Mouse (Mus musculus) CH12.LX (cell line): ENCODE results near the gene Kirrel3. TPM values are rescaled to one million over a fixed set of nuclear protein-coding genes. Genes with fewer than 3 reads are reported as not detected.

Experiments
- DNase-seq: peaks from one replicate; pipeline ENCODE4 v3.0.0-alpha.2; 2013; ENCODE audit errors: extremely low read depth
- H3K27ac ChIP-seq: 2 replicates; pipeline ENCODE4 v1.5.1; 2012; ENCODE audit warnings: low read depth, mild to moderate bottlenecking, control low read depth, moderate library complexity; ENCODE audit not compliant: insufficient read depth
- H3K27me3 ChIP-seq: replicated peaks from 2 replicates; pipeline ENCODE3; 2012; ENCODE audit warnings: inconsistent platforms
- H3K36me3 ChIP-seq, 2 experiments: replicated peaks in 1 of 2; 2 replicates each; pipeline versions ENCODE3 to v1.6.1; 2012; ENCODE audit warnings: inconsistent platforms in 1 of 2, low read length in 1 of 2, mild to moderate bottlenecking in 1 of 2, mixed read lengths in 1 of 2, moderate library complexity in 1 of 2; ENCODE audit not compliant: control insufficient read depth in 1 of 2, insufficient read depth in 1 of 2
- H3K4me1 ChIP-seq, 2 experiments: 2 replicates each; pipeline ENCODE4 v1.6.1; 2012; ENCODE audit warnings: inconsistent platforms in 1 of 2, moderate library complexity in 1 of 2; ENCODE audit not compliant: insufficient read depth in 2 of 2, control insufficient read depth in 1 of 2
- H3K4me2 ChIP-seq: 2 replicates; pipeline ENCODE4 v1.6.1; 2012; ENCODE audit warnings: low read depth, mild to moderate bottlenecking, control low read depth; ENCODE audit not compliant: poor library complexity, insufficient read depth, severe bottlenecking
- H3K4me3 ChIP-seq, 3 experiments: fragments of 150-350 bp in 1 of 3; sonication (generic) in 1 of 3; replicated peaks in 1 of 3; 2 replicates each; pipeline versions ENCODE3 to v1.5.1; 2011 to 2012; ENCODE audit warnings: low read depth in 2 of 3, low read length in 2 of 3, mild to moderate bottlenecking in 2 of 3, moderate library complexity in 2 of 3, control low read depth in 1 of 3, improper control_type of control experiment in 1 of 3, inconsistent platforms in 1 of 3, mixed read lengths in 1 of 3; ENCODE audit not compliant: poor library complexity in 1 of 3
- H3K79me2 ChIP-seq: replicated peaks from 2 replicates; pipeline ENCODE4 v1.6.1; 2012; ENCODE audit warnings: mild to moderate bottlenecking, moderate library complexity; ENCODE audit not compliant: control insufficient read depth, poor library complexity, insufficient read depth, severe bottlenecking; ENCODE audit errors: extremely low read depth
- H3K9ac ChIP-seq: 2 replicates; pipeline ENCODE4 v1.6.1; 2012; ENCODE audit warnings: low read depth, mild to moderate bottlenecking, control low read depth, moderate library complexity; ENCODE audit not compliant: insufficient read depth
- H3K9me3 ChIP-seq: replicated peaks from 2 replicates; pipeline ENCODE3; 2012; ENCODE audit warnings: low read length, inconsistent platforms, mixed read lengths
- BHLHE40 ChIP-seq: IDR thresholded peaks from 2 replicates; pipeline ENCODE4 v1.6.1; 2011; ENCODE audit warnings: mild to moderate bottlenecking, low read depth, low read length, improper control_type of control experiment
- CHD1 ChIP-seq: IDR thresholded peaks from 2 replicates; pipeline ENCODE4 v1.6.1; 2012; ENCODE audit warnings: low read depth, low read length, improper control_type of control experiment, inconsistent platforms
- CTCF ChIP-seq, 2 experiments: IDR thresholded peaks in 1 of 2; conservative IDR thresholded peaks in 1 of 2; 2 replicates each; pipeline ENCODE4 v1.5.1; 2011 to 2012; ENCODE audit warnings: low read depth in 2 of 2, low read length in 2 of 2, improper control_type of control experiment in 1 of 2, inconsistent platforms in 1 of 2, mild to moderate bottlenecking in 1 of 2, moderate library complexity in 1 of 2
- E2F4 ChIP-seq: IDR thresholded peaks from 2 replicates; pipeline ENCODE4 v1.6.1; 2011; ENCODE audit warnings: low read depth, low read length, improper control_type of control experiment; ENCODE audit not compliant: insufficient replicate concordance
- ELF1 ChIP-seq: IDR thresholded peaks from 2 replicates; pipeline ENCODE4 v1.6.1; 2014; ENCODE audit warnings: low read depth, mild to moderate bottlenecking, inconsistent platforms, low read length, improper control_type of control experiment
- ETS1 ChIP-seq: conservative IDR thresholded peaks from 2 replicates; pipeline ENCODE4 v1.6.1; 2012; ENCODE audit warnings: low read depth, mild to moderate bottlenecking, inconsistent platforms, low read length, improper control_type of control experiment, moderate library complexity
- HCFC1 ChIP-seq: IDR thresholded peaks from 2 replicates; pipeline ENCODE4 v1.6.1; 2012; ENCODE audit warnings: low read depth, mild to moderate bottlenecking, inconsistent platforms, low read length, improper control_type of control experiment
- IRF4 ChIP-seq: IDR thresholded peaks from 2 replicates; pipeline ENCODE4 v1.6.1; 2014; ENCODE audit warnings: low read depth, mild to moderate bottlenecking, inconsistent platforms, low read length, improper control_type of control experiment
- JUND ChIP-seq: conservative IDR thresholded peaks from 2 replicates; pipeline ENCODE4 v1.6.1; 2011; ENCODE audit warnings: low read depth, low read length, improper control_type of control experiment
- MAX ChIP-seq: IDR thresholded peaks from 2 replicates; pipeline ENCODE4 v1.6.1; 2011; ENCODE audit warnings: low read length, improper control_type of control experiment
- MAZ ChIP-seq: IDR thresholded peaks from 2 replicates; pipeline ENCODE4 v1.6.1; 2012; ENCODE audit warnings: low read depth, mild to moderate bottlenecking, inconsistent platforms, low read length, improper control_type of control experiment, moderate library complexity
- MYC ChIP-seq: IDR thresholded peaks from 2 replicates; pipeline ENCODE4 v1.6.1; 2011; ENCODE audit warnings: low read depth, mild to moderate bottlenecking, improper control_type of control experiment, low read length
- NELFE ChIP-seq: IDR thresholded peaks from 2 replicates; pipeline ENCODE4 v1.6.1; 2011; ENCODE audit warnings: low read depth, low read length, improper control_type of control experiment
- NRF1 ChIP-seq: IDR thresholded peaks from 2 replicates; pipeline ENCODE4 v1.6.1; 2014; ENCODE audit warnings: low read depth, mild to moderate bottlenecking, inconsistent platforms, low read length, improper control_type of control experiment, moderate library complexity
- POLR2A ChIP-seq: IDR thresholded peaks from 2 replicates; pipeline ENCODE4 v1.6.1; 2011; ENCODE audit warnings: low read depth, mild to moderate bottlenecking, improper control_type of control experiment, low read length
- POLR2AphosphoS2 ChIP-seq: IDR thresholded peaks from 2 replicates; pipeline ENCODE4 v1.6.1; 2011; ENCODE audit warnings: low read depth, low read length, improper control_type of control experiment
- RAD21 ChIP-seq: IDR thresholded peaks from 2 replicates; pipeline ENCODE4 v1.6.1; 2011; ENCODE audit warnings: low read depth, mild to moderate bottlenecking, low read length, improper control_type of control experiment, moderate library complexity
- RCOR1 ChIP-seq: conservative IDR thresholded peaks from 2 replicates; pipeline ENCODE4 v1.6.1; 2012; ENCODE audit warnings: low read depth, mild to moderate bottlenecking, inconsistent platforms, low read length, improper control_type of control experiment
- SIN3A ChIP-seq: IDR thresholded peaks from 2 replicates; pipeline ENCODE4 v1.6.1; 2012; ENCODE audit warnings: low read length, improper control_type of control experiment, inconsistent platforms
- SMC3 ChIP-seq: IDR thresholded peaks from 2 replicates; pipeline ENCODE4 v1.6.1; 2011; ENCODE audit warnings: low read depth, low read length, improper control_type of control experiment
- ZC3H11A ChIP-seq: IDR thresholded peaks from 2 replicates; pipeline ENCODE4 v1.6.1; 2012; ENCODE audit warnings: low read depth, mild to moderate bottlenecking, inconsistent platforms, low read length, improper control_type of control experiment
- ZNF384 ChIP-seq: IDR thresholded peaks from 2 replicates; pipeline ENCODE4 v1.6.1; 2012; ENCODE audit warnings: low read depth, low read length, improper control_type of control experiment, inconsistent platforms
- dilution Hi-C: fragments of 300-500 bp; cut with MboI; formaldehyde crosslinking; loops from 2 replicates; pipeline ENCODE4 v1.14.3; 2020; ENCODE audit warnings: low sequenced_read_pairs; ENCODE audit not compliant: extremely low pct_unique_long_range_greater_than_20kb, extremely low pct_ligation_motif_present
- in situ Hi-C: fragments of 300-500 bp; cut with MboI; formaldehyde crosslinking; loops from 3 replicates; pipeline ENCODE4 v1.14.3; 2019; ENCODE audit warnings: low sequenced_read_pairs, low pct_ligation_motif_present, low pct_unique_long_range_greater_than_20kb, mixed read lengths
- polyA plus RNA-seq: library from polyadenylated mRNA; unstranded; fragments of >175 nt; gene quantifications from 2 replicates; pipeline ENCODE4 v1.2.1, GENCODE M21; 2012; ENCODE audit warnings: low read depth; ENCODE audit not compliant: insufficient read length
- total RNA-seq, 2 experiments: library from RNA; depleted of rRNA; stranded (reverse); fragments of 300-350 nt in 1 of 2; fragments of >200 nt in 1 of 2; gene quantifications; 2 replicates each; pipeline ENCODE4 v1.2.3; 2012 to 2014

Gene Kirrel3
- total and polyA plus RNA-seq, 3 experiments = not detected

DNA sequence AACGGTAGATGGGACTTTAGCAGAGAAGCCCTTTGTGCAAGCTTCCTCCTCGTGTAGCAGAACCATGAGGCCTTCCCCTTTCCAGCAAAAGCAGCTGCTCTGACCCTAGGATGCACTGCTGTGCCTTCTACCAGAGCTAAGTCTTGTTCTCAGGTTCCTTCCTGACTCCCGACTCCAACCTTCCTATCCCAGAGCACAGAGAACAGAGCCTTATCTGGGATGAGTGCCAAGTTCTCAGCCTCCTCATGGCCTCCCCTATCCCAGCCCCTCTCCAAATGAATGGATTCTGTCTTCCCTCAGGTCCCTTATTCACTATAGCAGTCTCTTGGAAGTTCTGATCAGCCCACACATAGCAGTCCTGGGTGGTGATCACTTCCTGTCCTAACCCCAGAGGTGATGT lies 391.5 kb downstream of the Kirrel3 start:
- in situ Hi-C loops (no loop called here), dilution Hi-C loops (no loop called here)
- Histone ChIP-seq H3K4me3 (no peak overlapping the region), H3K36me3 (no peaks in the 10 kb centered on the region), H3K4me1 (peaks cover 0 to 4% of the 10 kb centered on the region in 2 experiments; a peak in 1 of 4 replicates), H3K9ac (no peak overlapping the region), H3K79me2 (no peaks in the 10 kb centered on the region), H3K4me2 (no peak overlapping the region), H3K27ac (no peak overlapping the region), H3K9me3 (no peaks in the 10 kb centered on the region), H3K27me3 (peaks cover 90% of the 10 kb centered on the region)
- TF ChIP-seq NRF1 = no peak
- no peak for TF ChIP-seq E2F4
- no peak for TF ChIP-seq ZNF384
- TF ChIP-seq CTCF (conservative IDR thresholded peaks at IDR 0.05 in 1 of 2, IDR thresholded peaks at IDR 0.05 in 1 of 2; ENCODE audit: low read depth in 2 of 2, low read length in 2 of 2) = no peak
- TF ChIP-seq BHLHE40 = no peak
- TF ChIP-seq MAZ = no peak
- no peak for TF ChIP-seq NELFE
- TF ChIP-seq ELF1 = no peak
- no peak for TF ChIP-seq ETS1
- TF ChIP-seq CHD1 = no peak
- TF ChIP-seq SIN3A = no peak
- TF ChIP-seq ZC3H11A = no peak
- TF ChIP-seq RAD21 = no peak
- TF ChIP-seq HCFC1 = no peak
- no peak for TF ChIP-seq POLR2AphosphoS2
- no peak for TF ChIP-seq JUND
- no peak for TF ChIP-seq SMC3
- TF ChIP-seq MYC = no peak
- no peak for TF ChIP-seq MAX
- no peak for TF ChIP-seq RCOR1
- no peak for DNase-seq

DNA sequence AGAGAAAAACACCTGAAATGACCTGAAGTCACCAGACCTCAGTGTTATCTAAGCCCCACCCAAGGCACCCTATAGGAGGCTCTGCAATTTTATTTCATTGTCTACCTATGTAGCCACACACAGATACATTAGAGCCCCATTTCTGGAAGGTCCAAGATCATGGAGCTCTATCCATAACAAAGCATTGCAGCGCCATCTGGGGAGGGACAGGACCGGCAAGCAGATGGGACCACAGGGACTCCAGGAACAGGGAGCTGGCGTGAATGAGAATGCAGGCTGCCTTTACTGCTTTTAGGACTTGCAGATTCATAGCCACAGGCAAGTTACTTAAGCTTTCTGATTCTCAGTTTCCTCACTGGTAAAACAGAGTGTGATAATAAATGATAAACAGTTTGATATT lies 392.1 kb downstream of the Kirrel3 start:
- H3K4me1 ChIP-seq = peaks cover 0 to 4% of the 10 kb centered on the region in 2 experiments; a peak in 1 of 4 replicates
- H3K27ac ChIP-seq = no peak overlapping the region
- TF ChIP-seq MAX (no peak), POLR2A (no peak), ZNF384 (no peak), E2F4 (no peak), IRF4 (no peak), MAZ (no peak), SMC3 (no peak), RAD21 (no peak), MYC (no peak), NRF1 (no peak)
- peaks cover 89% of the 10 kb centered on the region for H3K27me3 ChIP-seq
- no peak overlapping the region for H3K9ac ChIP-seq
- no peak overlapping the region for H3K4me2 ChIP-seq
- in situ Hi-C loops = no loop called here
- no peak overlapping the region for H3K4me3 ChIP-seq
- H3K79me2 ChIP-seq = no peaks in the 10 kb centered on the region
- H3K36me3 ChIP-seq = no peaks in the 10 kb centered on the region
- DNase-seq = no peak
- dilution Hi-C loops = no loop called here
- no peaks in the 10 kb centered on the region for H3K9me3 ChIP-seq
